Mouse (Mus musculus): ENCODE data around the gene Lrp3. TPM values are rescaled to one million over a fixed set of nuclear protein-coding genes. Genes with fewer than 3 reads are reported as not detected.

Gene Lrp3
- total and polyA plus RNA-seq, 3 experiments, result 0.16 TPM; not detected in 2

DNA sequence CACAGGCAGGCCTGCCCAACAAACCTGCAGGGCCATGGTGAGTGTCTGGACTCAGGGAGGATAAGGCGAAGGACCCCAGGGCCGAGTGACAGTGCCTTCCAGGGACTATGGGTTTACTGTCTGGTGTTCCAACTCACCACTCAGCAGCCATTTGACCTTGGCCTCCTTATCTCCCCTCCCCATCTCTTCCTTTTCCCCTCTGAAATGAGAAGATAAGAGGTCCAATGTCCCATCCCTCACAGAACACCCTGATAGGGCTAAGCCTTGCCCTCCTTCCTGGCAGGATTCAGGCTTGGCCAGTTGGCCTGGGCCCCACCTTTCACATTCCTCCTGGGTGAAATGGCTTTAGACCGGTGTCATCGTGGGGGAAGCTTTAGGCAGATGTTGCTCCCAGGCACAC lies 39.8 kb downstream of the Lrp3 start:
- Histone ChIP-seq H3K4me1 (ENCODE audit: insufficient read depth, low read depth, low read length) (peaks cover 11% of the 10 kb centered on the region), H3K4me3 (ENCODE audit: low read depth, low read length) (no peak overlapping the region), H3K9me3 (replicated peaks) (no peaks in the 10 kb centered on the region), H3K36me3 (replicated peaks) (no peaks in the 10 kb centered on the region), H3K27me3 (ENCODE audit: insufficient read depth, low read length) (peaks cover 4% of the 10 kb centered on the region; the same call in 1 of the 2 replicates)
- DNase-seq (ENCODE audit: low spot score), result no peak
- ATAC-seq (ENCODE audit: extremely low read depth, insufficient number of reproducible peaks, low FRiP score, poor library complexity, severe bottlenecking), result no peak
- no peak for TF ChIP-seq GATA1 (IDR thresholded peaks at IDR 0.05; ENCODE audit: borderline replicate concordance, low read length)
- no peak for TF ChIP-seq CTCF (IDR thresholded peaks at IDR 0.05; ENCODE audit: low read depth, low read length)
- no peak for TF ChIP-seq TAL1 (conservative IDR thresholded peaks at IDR 0.05; ENCODE audit: low read depth, low read length)
- TF ChIP-seq GATA2 (IDR thresholded peaks at IDR 0.05; ENCODE audit: borderline replicate concordance, low read depth, low read length), result no peak
- TF ChIP-seq POLR2AphosphoS5 (IDR thresholded peaks at IDR 0.05; ENCODE audit: insufficient replicate concordance, low read depth, low read length), result no peak

DNA sequence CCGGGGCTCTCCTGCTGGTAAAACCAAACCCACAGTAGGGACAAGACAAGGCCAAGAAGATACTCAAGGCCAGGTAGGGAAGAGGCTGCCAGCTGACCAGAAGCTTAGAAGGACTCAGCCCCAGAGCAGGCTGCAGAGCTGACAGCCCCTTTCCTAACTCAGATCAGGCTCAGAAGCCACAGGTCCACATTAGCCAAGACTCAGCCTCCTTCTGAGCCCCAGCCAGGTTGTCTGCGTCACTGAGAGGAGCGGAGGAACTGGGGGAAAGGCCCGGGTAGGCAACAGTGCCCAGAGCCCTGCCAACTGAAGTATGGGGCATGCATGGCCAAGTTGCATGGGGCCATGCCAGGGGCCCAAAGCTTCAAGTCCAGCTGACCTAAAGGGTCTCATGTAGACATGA lies 42.8 kb downstream of the Lrp3 start:
- Histone ChIP-seq H3K27me3 (ENCODE audit: insufficient read depth, low read length) (peaks cover 6% of the 10 kb centered on the region; the same call in 1 of the 2 replicates), H3K4me3 (ENCODE audit: low read depth, low read length) (no peak overlapping the region), H3K9me3 (replicated peaks) (no peaks in the 10 kb centered on the region), H3K36me3 (replicated peaks) (no peaks in the 10 kb centered on the region), H3K4me1 (ENCODE audit: insufficient read depth, low read depth, low read length) (peaks cover 11% of the 10 kb centered on the region)
- TF ChIP-seq GATA2 (IDR thresholded peaks at IDR 0.05; ENCODE audit: borderline replicate concordance, low read depth, low read length) (no peak), TAL1 (conservative IDR thresholded peaks at IDR 0.05; ENCODE audit: low read depth, low read length) (no peak), POLR2AphosphoS5 (IDR thresholded peaks at IDR 0.05; ENCODE audit: insufficient replicate concordance, low read depth, low read length) (no peak), CTCF (IDR thresholded peaks at IDR 0.05; ENCODE audit: low read depth, low read length) (no peak), GATA1 (IDR thresholded peaks at IDR 0.05; ENCODE audit: borderline replicate concordance, low read length) (no peak)
- ATAC-seq (ENCODE audit: extremely low read depth, insufficient number of reproducible peaks, low FRiP score, poor library complexity, severe bottlenecking) (no peak), DNase-seq (ENCODE audit: low spot score) (no peak)

DNA sequence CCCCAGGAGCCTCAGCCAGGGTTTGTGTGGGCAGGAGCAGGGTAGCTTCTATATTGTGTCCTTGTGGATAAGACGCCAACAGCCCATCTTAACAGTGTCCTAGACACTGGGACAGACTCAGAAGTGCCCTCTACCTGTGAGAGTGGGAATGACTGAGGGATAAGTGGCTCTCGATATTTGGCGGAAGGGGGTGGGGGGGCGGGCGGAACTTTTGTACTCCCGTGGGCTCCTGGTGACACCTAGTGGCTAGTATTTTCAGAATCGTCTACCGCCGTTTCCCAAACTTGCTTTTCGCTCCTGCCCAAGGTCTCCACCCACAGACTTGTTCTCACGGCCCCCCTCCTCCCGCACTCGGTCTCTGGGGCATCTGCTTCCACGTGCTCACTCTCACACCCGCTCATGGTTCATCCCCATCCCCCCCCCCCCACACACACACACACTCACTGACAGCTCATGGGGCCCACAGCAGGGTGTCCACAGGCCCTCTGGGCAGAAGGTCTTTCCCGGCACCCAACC lies 43.4 kb downstream of the Lrp3 start:
- Histone ChIP-seq H3K36me3 (replicated peaks) (no peaks in the 10 kb centered on the region), H3K27me3 (ENCODE audit: insufficient read depth, low read length) (peaks cover 6% of the 10 kb centered on the region; the same call in 1 of the 2 replicates), H3K4me3 (ENCODE audit: low read depth, low read length) (no peak overlapping the region), H3K4me1 (ENCODE audit: insufficient read depth, low read depth, low read length) (peaks cover 11% of the 10 kb centered on the region), H3K9me3 (replicated peaks) (no peaks in the 10 kb centered on the region)
- DNase-seq (ENCODE audit: low spot score) (peak; percentile 10), ATAC-seq (ENCODE audit: extremely low read depth, insufficient number of reproducible peaks, low FRiP score, poor library complexity, severe bottlenecking) (no peak)
- TF ChIP-seq CTCF (IDR thresholded peaks at IDR 0.05; ENCODE audit: low read depth, low read length) (no peak), POLR2AphosphoS5 (IDR thresholded peaks at IDR 0.05; ENCODE audit: insufficient replicate concordance, low read depth, low read length) (no peak), GATA2 (IDR thresholded peaks at IDR 0.05; ENCODE audit: borderline replicate concordance, low read depth, low read length) (no peak), GATA1 (IDR thresholded peaks at IDR 0.05; ENCODE audit: borderline replicate concordance, low read length) (no peak), TAL1 (conservative IDR thresholded peaks at IDR 0.05; ENCODE audit: low read depth, low read length) (no peak)

DNA sequence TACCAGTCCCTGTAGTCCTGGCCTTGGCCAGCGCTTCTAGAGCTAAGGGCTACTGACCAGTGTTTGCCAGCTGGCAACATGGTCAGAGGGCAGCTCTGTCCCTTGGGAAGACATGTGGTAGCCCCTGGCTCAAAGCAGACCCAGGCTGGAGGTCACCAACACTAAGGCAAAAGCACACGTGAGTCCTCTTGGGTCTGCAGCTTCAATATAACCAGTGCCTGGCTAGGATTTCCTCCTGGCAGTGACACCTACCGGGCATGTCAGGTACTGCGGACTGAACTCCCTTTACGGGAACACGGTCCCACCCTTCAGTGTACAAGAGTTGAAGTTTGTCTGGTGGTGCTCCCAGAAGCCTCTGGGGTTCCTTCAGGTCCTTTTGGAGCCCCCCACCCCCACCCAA lies 46.0 kb downstream of the Lrp3 start:
- ATAC-seq (ENCODE audit: extremely low read depth, insufficient number of reproducible peaks, low FRiP score, poor library complexity, severe bottlenecking) (peak; percentile 45; the same call in 1 of the 2 replicates), DNase-seq (ENCODE audit: low spot score) (peak; percentile 59)
- Histone ChIP-seq H3K27me3 (ENCODE audit: insufficient read depth, low read length) (peaks cover 15% of the 10 kb centered on the region; the same call in 1 of the 2 replicates), H3K4me1 (ENCODE audit: insufficient read depth, low read depth, low read length) (peaks cover 4% of the 10 kb centered on the region; the same call in 1 of the 2 replicates), H3K4me3 (ENCODE audit: low read depth, low read length) (no peak overlapping the region), H3K9me3 (replicated peaks) (no peaks in the 10 kb centered on the region), H3K36me3 (replicated peaks) (no peaks in the 10 kb centered on the region)
- TF ChIP-seq TAL1 (conservative IDR thresholded peaks at IDR 0.05; ENCODE audit: low read depth, low read length), result no peak
- TF ChIP-seq GATA2 (IDR thresholded peaks at IDR 0.05; ENCODE audit: borderline replicate concordance, low read depth, low read length), result no peak
- TF ChIP-seq POLR2AphosphoS5 (IDR thresholded peaks at IDR 0.05; ENCODE audit: insufficient replicate concordance, low read depth, low read length), result no peak
- peak; percentile 84 for TF ChIP-seq CTCF (IDR thresholded peaks at IDR 0.05; ENCODE audit: low read depth, low read length)
- no peak for TF ChIP-seq GATA1 (IDR thresholded peaks at IDR 0.05; ENCODE audit: borderline replicate concordance, low read length)

DNA sequence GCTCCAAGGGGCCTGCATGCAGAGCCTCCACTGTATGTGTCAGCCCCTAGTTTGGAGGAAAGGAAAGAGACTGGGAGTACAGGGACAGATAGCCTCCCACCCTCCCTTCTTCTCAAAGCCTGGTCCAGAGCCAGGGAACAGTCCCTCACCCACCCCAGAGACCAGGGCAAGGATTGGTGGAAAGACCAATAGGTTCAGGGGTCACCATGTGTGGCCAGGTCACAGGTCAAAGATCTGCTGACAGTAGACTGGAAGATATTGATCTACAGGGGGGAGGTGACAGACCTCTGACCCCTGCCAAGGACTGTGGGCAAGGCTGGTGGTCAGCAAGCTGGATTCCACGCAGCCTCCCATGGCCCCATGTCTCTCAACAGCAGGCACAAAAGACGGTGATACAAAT lies 47.4 kb downstream of the Lrp3 start:
- no peak for ATAC-seq (ENCODE audit: extremely low read depth, insufficient number of reproducible peaks, low FRiP score, poor library complexity, severe bottlenecking)
- Histone ChIP-seq H3K36me3 (replicated peaks) (no peaks in the 10 kb centered on the region), H3K27me3 (ENCODE audit: insufficient read depth, low read length) (peaks cover 17% of the 10 kb centered on the region; the same call in 1 of the 2 replicates), H3K4me3 (ENCODE audit: low read depth, low read length) (no peak overlapping the region), H3K9me3 (replicated peaks) (no peaks in the 10 kb centered on the region), H3K4me1 (ENCODE audit: insufficient read depth, low read depth, low read length) (peaks cover 4% of the 10 kb centered on the region; the same call in 1 of the 2 replicates)
- TF ChIP-seq GATA2 (IDR thresholded peaks at IDR 0.05; ENCODE audit: borderline replicate concordance, low read depth, low read length) (no peak), POLR2AphosphoS5 (IDR thresholded peaks at IDR 0.05; ENCODE audit: insufficient replicate concordance, low read depth, low read length) (no peak), TAL1 (conservative IDR thresholded peaks at IDR 0.05; ENCODE audit: low read depth, low read length) (no peak), CTCF (IDR thresholded peaks at IDR 0.05; ENCODE audit: low read depth, low read length) (no peak), GATA1 (IDR thresholded peaks at IDR 0.05; ENCODE audit: borderline replicate concordance, low read length) (no peak)
- DNase-seq (ENCODE audit: low spot score), result no peak

DNA sequence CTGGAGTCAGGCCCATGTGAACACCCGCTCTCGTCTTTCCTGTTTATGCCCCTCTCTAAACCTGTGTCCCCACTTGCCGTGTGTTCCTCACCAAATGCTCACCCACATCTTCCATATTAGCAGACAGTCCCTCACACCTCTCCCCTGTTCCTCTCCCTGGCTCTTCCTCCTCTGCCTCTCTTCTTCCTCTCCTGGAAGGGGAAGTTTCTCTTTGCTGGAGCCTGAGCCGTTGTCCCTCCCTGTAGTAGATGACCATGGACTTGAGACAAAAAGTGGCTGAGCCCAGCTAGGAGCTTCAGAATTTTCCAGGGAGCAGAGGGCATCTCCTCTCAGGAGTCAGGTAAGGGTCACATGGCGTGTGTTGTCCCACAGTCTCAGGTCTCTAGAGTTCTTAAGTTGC lies 48.3 kb downstream of the Lrp3 start:
- ATAC-seq (ENCODE audit: extremely low read depth, insufficient number of reproducible peaks, low FRiP score, poor library complexity, severe bottlenecking) (no peak), DNase-seq (ENCODE audit: low spot score) (no peak)
- Histone ChIP-seq H3K9me3 (replicated peaks) (no peaks in the 10 kb centered on the region), H3K36me3 (replicated peaks) (no peaks in the 10 kb centered on the region), H3K27me3 (ENCODE audit: insufficient read depth, low read length) (peaks cover 17% of the 10 kb centered on the region; the same call in 1 of the 2 replicates), H3K4me1 (ENCODE audit: insufficient read depth, low read depth, low read length) (peaks cover 4% of the 10 kb centered on the region; the same call in 1 of the 2 replicates), H3K4me3 (ENCODE audit: low read depth, low read length) (no peak overlapping the region)
- TF ChIP-seq GATA1 (IDR thresholded peaks at IDR 0.05; ENCODE audit: borderline replicate concordance, low read length), result no peak
- TF ChIP-seq GATA2 (IDR thresholded peaks at IDR 0.05; ENCODE audit: borderline replicate concordance, low read depth, low read length), result no peak
- no peak for TF ChIP-seq TAL1 (conservative IDR thresholded peaks at IDR 0.05; ENCODE audit: low read depth, low read length)
- no peak for TF ChIP-seq CTCF (IDR thresholded peaks at IDR 0.05; ENCODE audit: low read depth, low read length)
- no peak for TF ChIP-seq POLR2AphosphoS5 (IDR thresholded peaks at IDR 0.05; ENCODE audit: insufficient replicate concordance, low read depth, low read length)
